Mouse (Mus musculus) thymus, postnatal 0 days (tissue): Measurements from ENCODE around the gene Acss3. TPM values are rescaled to one million over a fixed set of nuclear protein-coding genes. Genes with fewer than 3 reads are reported as not detected.

Source experiments
- DNase-seq: peaks from one replicate; pipeline ENCODE4 v3.0.0-alpha.2; 2015; ENCODE audit warnings: low spot score
- polyA plus RNA-seq: library from polyadenylated mRNA; unstranded; fragments of >200 nt; fragmentation: Nextera tagmentation; extraction: Ambion mirVana; gene quantifications from 2 replicates; pipeline ENCODE4 v1.2.1, GENCODE M21; 2015

Gene Acss3
- polyA plus RNA-seq = 0.08 and 0.13 TPM in 2 replicates

DNA sequence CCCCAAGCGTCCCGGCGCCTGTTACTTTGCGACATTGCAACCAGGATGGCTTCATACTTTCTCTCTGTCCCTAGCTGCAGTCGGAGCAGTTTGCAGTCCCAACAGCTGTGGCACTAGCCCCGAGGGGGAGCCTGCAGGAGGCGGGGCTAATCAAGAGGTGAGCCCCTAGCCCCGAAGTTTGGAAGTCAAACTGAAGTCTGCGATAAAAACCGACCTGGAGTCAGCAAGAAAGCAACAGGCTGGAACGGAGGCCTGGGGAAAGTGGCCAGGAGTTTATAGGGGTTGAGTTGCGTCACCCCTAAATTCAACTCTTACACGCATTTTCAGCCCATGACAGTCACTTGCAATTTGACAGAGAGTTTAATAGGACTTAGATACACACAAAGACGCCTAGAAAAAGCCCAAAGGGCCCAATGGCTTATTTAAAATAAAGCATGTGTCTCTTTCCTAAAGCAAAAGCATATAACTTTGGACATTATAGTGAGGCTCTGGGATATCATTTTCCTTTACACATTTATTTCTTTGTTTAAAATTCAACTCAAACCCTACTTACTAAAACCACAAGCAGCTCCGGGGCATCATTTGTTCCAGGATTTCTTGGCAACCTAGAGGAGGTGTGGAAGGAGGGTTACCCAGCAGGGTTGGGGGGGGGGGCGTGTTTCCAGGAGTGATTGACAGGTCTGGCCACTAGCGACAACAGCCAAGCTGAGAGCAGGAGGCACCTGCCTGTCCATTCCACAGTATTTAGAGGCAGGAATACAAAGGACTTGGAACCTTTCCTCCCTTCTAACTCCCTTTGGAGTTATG lies at the start of gene Acss3:
Gene Acss3, minus strand, starts transcription at position 140 of the 807 bp plus-strand sequence.
- DNase-seq = no peak

DNA sequence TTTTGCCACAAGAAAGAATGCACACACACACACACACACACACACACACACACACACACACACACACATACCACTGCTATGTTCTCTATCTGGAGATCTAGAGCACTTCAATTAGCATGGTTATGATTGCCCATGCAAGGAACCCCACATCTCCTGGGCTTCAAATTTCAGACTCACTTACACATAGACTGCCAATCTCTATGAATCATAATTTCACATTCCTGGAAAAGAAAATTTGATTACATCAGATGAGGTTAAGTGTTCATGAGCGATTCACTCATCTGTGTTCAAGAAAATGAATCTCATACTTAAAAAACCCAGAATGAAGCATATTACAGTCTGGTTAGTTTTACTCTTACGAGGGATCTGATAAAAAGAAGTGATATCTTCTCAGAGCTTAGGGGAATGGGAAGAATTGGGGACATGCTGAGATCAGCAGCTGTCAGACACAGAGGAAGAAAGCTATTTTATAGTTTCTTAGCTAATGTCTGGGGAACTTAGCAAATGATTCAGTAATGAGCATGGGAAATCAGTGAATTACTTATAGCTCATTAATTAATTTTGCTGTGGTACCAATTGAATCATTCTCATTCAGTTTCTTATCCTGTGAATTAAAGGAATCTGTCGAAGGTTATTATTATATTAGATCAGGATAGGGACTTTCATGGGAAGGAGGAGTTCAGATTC lies 48.7 kb upstream of the Acss3 start:
- DNase-seq = no peak

DNA sequence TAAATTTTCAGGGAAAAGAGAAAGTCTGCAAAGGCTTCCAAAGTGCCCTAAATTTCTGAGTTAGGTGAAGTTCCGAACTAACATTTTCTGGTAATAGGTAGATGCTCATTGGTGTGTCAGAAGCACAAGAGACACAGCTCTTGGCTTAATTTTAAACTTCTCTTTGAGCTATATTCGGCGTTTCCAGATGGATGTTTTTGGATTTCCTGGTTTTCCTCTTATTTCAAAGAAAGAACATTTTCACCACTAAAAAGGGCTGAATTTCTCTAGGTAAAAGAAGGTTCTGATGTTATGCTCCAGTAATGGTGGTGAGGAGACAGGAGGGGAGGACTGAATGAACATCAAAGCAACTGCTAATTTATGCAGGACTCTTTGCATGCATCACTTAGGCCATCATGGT lies 43.0 kb upstream of the Acss3 start:
- no peak for DNase-seq

DNA sequence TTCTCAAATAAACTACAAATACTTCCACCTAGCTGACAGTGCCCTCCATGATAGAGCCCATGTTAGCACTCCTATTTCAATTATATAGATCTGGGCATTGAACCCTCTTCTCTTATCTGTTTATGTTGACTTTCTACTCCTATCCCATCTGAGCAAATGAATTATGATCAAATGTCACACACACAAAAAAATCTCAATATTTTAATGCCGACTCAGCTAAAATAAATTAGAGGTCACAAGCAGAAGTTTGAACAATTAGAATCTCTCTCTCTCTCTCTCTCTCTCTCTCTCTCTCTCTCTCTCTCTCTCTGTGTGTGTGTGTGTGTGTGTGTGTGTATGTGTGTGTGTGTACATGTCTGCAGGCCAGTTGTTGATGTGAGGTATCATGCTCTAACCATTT lies 25.3 kb upstream of the Acss3 start:
- no peak for DNase-seq

- DNase-seq = no peak
Measured at GRCm38 (mm10) chr10:107144016-107144415, 20.5 kb upstream of the Acss3 start.

- no peak for DNase-seq
Measured at GRCm38 (mm10) chr10:107142910-107143309, 19.4 kb upstream of the Acss3 start.

DNA sequence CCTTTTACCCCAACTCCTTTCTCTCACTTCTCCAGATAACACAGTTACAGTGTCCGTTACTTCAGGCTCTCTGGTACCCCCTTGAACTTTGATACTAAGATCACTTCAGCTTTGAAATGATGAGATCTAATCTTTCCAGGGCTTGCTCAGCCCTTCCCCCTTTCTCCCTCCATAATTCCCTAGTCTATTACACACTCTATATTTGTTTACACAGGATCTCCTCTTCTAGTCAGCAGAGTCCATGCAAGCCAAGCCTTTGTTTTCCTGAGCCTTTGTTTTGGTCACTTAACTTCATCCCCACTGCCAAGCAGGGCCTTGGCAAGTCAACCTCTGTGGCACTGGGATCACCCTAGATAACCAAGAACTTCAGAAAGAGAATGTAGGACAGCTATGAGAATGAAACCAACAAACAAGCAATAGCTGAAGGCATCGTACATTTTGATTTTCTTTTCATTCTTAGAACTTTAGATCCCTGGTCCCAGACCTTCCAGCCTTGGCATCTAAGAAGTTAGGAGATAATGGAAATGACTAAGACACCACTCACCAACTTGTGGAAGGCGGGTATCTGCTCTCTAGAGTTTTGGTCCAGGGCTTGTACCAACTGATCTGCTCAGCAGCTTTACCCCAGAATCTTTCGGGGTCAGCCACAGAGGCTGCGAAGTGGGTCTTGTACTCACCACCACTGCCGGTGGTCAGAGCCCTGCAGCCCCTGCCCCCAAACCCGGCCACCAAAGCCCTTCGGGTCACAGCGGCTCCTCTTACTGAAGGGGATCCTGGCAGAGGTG lies 532 bp downstream of the Acss3 start:
- no peak for DNase-seq

- no peak for DNase-seq
Measured at GRCm38 (mm10) chr10:107121301-107121700, 2.2 kb downstream of the Acss3 start.

DNA sequence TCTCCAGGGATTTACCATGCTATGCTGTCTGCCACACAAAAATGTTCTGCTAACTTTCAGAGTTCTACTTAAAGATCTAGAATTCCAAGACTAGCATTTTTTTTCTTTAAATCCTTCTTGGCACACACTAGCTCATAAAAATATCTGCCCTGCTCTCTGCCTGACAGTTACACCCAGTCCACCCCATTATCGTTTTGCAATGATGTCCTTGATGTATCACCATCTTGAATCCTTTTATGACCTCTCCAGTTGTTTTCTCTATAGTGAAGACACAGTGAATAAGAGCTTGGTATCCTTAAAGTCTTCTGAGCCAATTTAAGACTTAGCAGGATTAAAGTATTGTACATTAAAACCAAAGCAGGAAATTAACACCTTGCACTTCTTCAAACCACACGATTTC lies 4.3 kb downstream of the Acss3 start:
- DNase-seq = no peak

GRCm38 (mm10) chr10:107116709-107117267 lies 6.7 kb downstream of the Acss3 start:
- DNase-seq = no peak

- no peak for DNase-seq
Measured at GRCm38 (mm10) chr10:107115930-107116642, 7.4 kb downstream of the Acss3 start.

DNA sequence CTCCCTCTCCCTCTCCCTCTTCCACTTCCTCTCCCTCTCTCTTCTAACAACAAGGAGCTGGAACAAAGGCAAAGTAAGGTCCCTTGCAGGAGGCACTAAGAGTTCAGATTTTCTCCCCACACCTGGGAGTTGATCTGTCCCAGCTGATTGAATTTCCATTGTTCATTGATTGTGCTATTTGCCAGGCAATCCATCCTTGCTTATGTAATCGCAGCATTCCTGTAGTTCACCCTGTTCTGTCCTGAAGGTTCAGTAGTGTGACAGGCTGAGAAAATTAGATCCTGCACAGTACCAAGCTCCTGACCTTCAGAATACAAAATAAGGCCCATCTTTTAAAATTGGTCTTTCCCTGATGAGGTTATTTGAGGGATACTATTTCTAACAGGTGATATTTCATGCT lies 8.3 kb downstream of the Acss3 start:
- DNase-seq = no peak

GRCm38 (mm10) chr10:107094452-107094851 lies 29.0 kb downstream of the Acss3 start:
- no peak for DNase-seq

- DNase-seq = no peak
Measured at GRCm38 (mm10) chr10:107053846-107054624, 69.4 kb downstream of the Acss3 start.

- no peak for DNase-seq
Measured at GRCm38 (mm10) chr10:107050489-107050888, 73.0 kb downstream of the Acss3 start.

- DNase-seq = no peak
Measured at GRCm38 (mm10) chr10:107042656-107043055, 80.8 kb downstream of the Acss3 start.

DNA sequence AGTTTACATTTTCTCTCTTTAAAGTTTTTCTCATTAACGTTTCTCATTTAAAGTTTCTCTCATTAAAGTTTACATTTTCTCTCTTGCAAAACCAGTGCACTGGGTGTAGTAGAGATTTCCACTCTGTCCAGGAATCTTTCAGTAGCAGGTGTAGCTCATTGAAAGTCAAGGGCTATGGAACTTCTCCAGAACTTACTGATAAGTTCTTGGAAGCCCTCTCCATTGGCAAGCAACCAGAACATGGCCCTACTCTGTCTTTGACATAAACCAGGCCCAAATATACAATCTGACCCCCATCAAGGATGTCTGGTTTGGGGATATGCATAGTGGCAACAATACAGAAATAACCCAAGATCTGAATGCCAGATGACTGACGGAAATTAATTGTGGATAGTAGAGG lies 82.6 kb downstream of the Acss3 start:
- no peak for DNase-seq

GRCm38 (mm10) chr10:107040378-107040777 lies 83.1 kb downstream of the Acss3 start:
- no peak for DNase-seq

DNA sequence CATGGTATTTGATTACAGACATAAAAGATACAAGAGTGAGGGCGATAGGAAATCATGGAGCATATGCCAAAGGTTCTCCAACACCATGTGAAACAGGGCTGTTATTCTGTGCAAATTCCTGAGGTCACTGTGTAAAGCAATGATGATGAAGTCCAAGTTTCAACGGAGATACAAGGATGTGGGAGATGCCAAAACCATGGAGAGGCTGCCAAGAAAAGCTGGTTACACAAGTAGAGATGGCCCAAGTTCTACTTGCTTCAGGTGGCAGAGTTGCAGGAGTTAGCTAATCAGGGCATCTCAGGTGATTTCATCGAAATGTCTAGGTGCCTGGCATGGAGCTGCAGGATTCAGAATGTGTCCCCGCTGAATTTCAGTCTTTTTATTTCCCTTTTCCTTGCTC lies 84.3 kb downstream of the Acss3 start:
- no peak for DNase-seq

DNA sequence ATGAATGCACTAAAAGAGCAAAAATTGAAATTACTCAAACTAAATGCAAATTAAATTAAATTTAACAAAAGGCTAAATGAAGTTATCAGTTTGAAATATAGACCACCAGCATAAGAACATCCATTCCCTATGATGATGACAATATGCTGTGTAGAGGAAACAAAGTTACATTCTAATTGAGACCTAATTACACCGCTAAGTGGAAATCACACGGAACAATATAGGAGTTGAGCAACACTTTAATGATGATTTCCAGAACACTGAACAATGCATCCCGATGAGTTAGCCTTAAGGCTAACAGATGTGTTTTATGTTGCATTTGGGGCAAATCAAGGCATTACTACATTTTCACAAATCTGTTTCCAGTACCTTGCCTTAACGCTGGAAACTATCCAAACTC lies 99.2 kb downstream of the Acss3 start:
- no peak for DNase-seq
